Mouse (Mus musculus) limb, embryonic 12.5 days (tissue): ENCODE data around the gene Zdhhc6. TPM values are rescaled to one million over a fixed set of nuclear protein-coding genes. Genes with fewer than 3 reads are reported as not detected.

ENCODE experiments used
- ATAC-seq: fragments of 200-750 bp; cut with Nextera tagmentation; 2 replicates; pipeline ENCODE4 v1.8.0; 2017; ENCODE audit warnings: low read depth, moderate TSS enrichment; ENCODE audit not compliant: insufficient number of reproducible peaks, insufficient read depth, low FRiP score, low TSS enrichment
- H3K27ac ChIP-seq: fragments of 300-500 bp; sonication (generic); 2 replicates; pipeline ENCODE4 v1.5.1; 2016; ENCODE audit warnings: mild to moderate bottlenecking, moderate library complexity
- H3K27me3 ChIP-seq: fragments of 300-500 bp; sonication (generic); 2 replicates; pipeline ENCODE4 v1.6.1; 2016; ENCODE audit warnings: mild to moderate bottlenecking, moderate library complexity
- H3K36me3 ChIP-seq: fragments of 300-500 bp; sonication (generic); 2 replicates; pipeline ENCODE4 v1.6.1; 2016; ENCODE audit warnings: mild to moderate bottlenecking, moderate library complexity
- H3K4me1 ChIP-seq: fragments of 300-500 bp; sonication (generic); replicated peaks from 2 replicates; pipeline ENCODE4 v1.6.1; 2016
- H3K4me2 ChIP-seq: fragments of 300-500 bp; sonication (generic); 2 replicates; pipeline ENCODE4 v1.6.1; 2016; ENCODE audit warnings: mild to moderate bottlenecking, moderate library complexity
- H3K4me3 ChIP-seq: fragments of 300-500 bp; sonication (generic); replicated peaks from 2 replicates; pipeline ENCODE4 v1.5.1; 2016; ENCODE audit warnings: mild to moderate bottlenecking
- H3K9ac ChIP-seq: fragments of 300-500 bp; sonication (generic); replicated peaks from 2 replicates; pipeline ENCODE4 v1.6.1; 2016; ENCODE audit warnings: mild to moderate bottlenecking, moderate library complexity
- H3K9me3 ChIP-seq: fragments of 300-500 bp; sonication (generic); 2 replicates; pipeline ENCODE4 v1.6.1; 2016; ENCODE audit warnings: mild to moderate bottlenecking, moderate library complexity
- WGBS: fragments of 180-500 bp; shearing (Covaris S2); methylation state at CpG from one replicate; pipeline ENCODE4 v1.1.7; 2016; 5-methylcytosine and 5-hydroxymethylcytosine counted together
- polyA plus RNA-seq: library from polyadenylated mRNA; unstranded; fragments of >200 nt; fragmentation: Nextera tagmentation; extraction: Ambion mirVana; gene quantifications from 2 replicates; pipeline ENCODE4 v1.2.1, GENCODE M21; 2016

Zdhhc6 gene
- 96.6 and 98.9 TPM in 2 replicates for polyA plus RNA-seq

- Histone ChIP-seq H3K4me1 (peaks cover 21% of the 10 kb centered on the region), H3K36me3 (peaks cover 23% of the 10 kb centered on the region), H3K9me3 (no peaks in the 10 kb centered on the region), H3K27me3 (no peaks in the 10 kb centered on the region), H3K4me3 (peak within 1 kb of the TSS; percentile 87), H3K27ac (peak within 1 kb of the TSS; percentile 91), H3K4me2 (peak within 1 kb of the TSS; percentile 94), H3K9ac (peak within 1 kb of the TSS; percentile 85)
- peak; percentile 70 for ATAC-seq
- WGBS, result under 1% methylated on average over 60 of the region's 60 CpGs
Measured at GRCm38 (mm10) chr19:55315452-55316108, at the start of gene Zdhhc6. Gene Zdhhc6 (minus strand): TSS chr19:55316032.

- Histone ChIP-seq H3K9me3 (no peaks in the 10 kb centered on the region), H3K36me3 (no peaks in the 10 kb centered on the region), H3K9ac (no peak overlapping the region), H3K4me1 (no peaks in the 10 kb centered on the region), H3K27ac (no peak overlapping the region), H3K4me2 (no peak overlapping the region), H3K27me3 (no peaks in the 10 kb centered on the region), H3K4me3 (no peak overlapping the region)
- WGBS, result 93% methylated on average over 9 of the region's 9 CpGs
- no peak for ATAC-seq
Measured at GRCm38 (mm10) chr19:55362606-55363005, 46.8 kb upstream of the Zdhhc6 start.

- H3K27me3 ChIP-seq, result no peaks in the 10 kb centered on the region
- peaks cover 6% of the 10 kb centered on the region for H3K4me1 ChIP-seq
- H3K27ac ChIP-seq, result no peak overlapping the region
- peaks cover 4% of the 10 kb centered on the region; the same call in 1 of the 2 replicates for H3K36me3 ChIP-seq
- H3K9ac ChIP-seq, result no peak overlapping the region
- H3K4me2 ChIP-seq, result no peak overlapping the region
- ATAC-seq, result no peak
- 77% methylated on average over 9 of the region's 9 CpGs for WGBS
- H3K4me3 ChIP-seq, result no peak overlapping the region
- no peaks in the 10 kb centered on the region for H3K9me3 ChIP-seq
Measured at GRCm38 (mm10) chr19:55350673-55351378, 35.0 kb upstream of the Zdhhc6 start.

- no peak overlapping the region for H3K4me2 ChIP-seq
- WGBS, result 87% methylated on average over 3 of the region's 3 CpGs
- no peak overlapping the region for H3K27ac ChIP-seq
- no peak for ATAC-seq
- H3K4me1 ChIP-seq, result peaks cover 6% of the 10 kb centered on the region
- no peak overlapping the region for H3K4me3 ChIP-seq
- no peak overlapping the region for H3K9ac ChIP-seq
- no peaks in the 10 kb centered on the region for H3K9me3 ChIP-seq
- peaks cover 4% of the 10 kb centered on the region; the same call in 1 of the 2 replicates for H3K36me3 ChIP-seq
- no peaks in the 10 kb centered on the region for H3K27me3 ChIP-seq
Measured at GRCm38 (mm10) chr19:55348187-55348586, 32.4 kb upstream of the Zdhhc6 start.

GRCm38 (mm10) chr19:55343274-55343673 is 27.4 kb upstream of the Zdhhc6 start:
- Histone ChIP-seq H3K9ac (no peak overlapping the region), H3K4me1 (peaks cover 4% of the 10 kb centered on the region), H3K9me3 (no peaks in the 10 kb centered on the region), H3K27me3 (no peaks in the 10 kb centered on the region), H3K4me2 (no peak overlapping the region), H3K36me3 (no peaks in the 10 kb centered on the region), H3K4me3 (no peak overlapping the region), H3K27ac (no peak overlapping the region)
- ATAC-seq, result no peak
- 91% methylated on average over 9 of the region's 9 CpGs for WGBS

- Histone ChIP-seq H3K4me3 (no peak overlapping the region), H3K9ac (no peak overlapping the region), H3K4me1 (peaks cover 4% of the 10 kb centered on the region), H3K9me3 (no peaks in the 10 kb centered on the region), H3K27ac (no peak overlapping the region), H3K4me2 (no peak overlapping the region), H3K27me3 (no peaks in the 10 kb centered on the region), H3K36me3 (no peaks in the 10 kb centered on the region)
- 92% methylated on average over 7 of the region's 7 CpGs for WGBS
- ATAC-seq, result no peak
Measured at GRCm38 (mm10) chr19:55342423-55342822, 26.6 kb upstream of the Zdhhc6 start.

GRCm38 (mm10) chr19:55341377-55341776 is 25.5 kb upstream of the Zdhhc6 start:
- Histone ChIP-seq H3K4me2 (no peak overlapping the region), H3K36me3 (no peaks in the 10 kb centered on the region), H3K27me3 (no peaks in the 10 kb centered on the region), H3K9me3 (no peaks in the 10 kb centered on the region), H3K27ac (no peak overlapping the region), H3K9ac (no peak overlapping the region), H3K4me1 (peaks cover 4% of the 10 kb centered on the region), H3K4me3 (no peak overlapping the region)
- 79% methylated on average over 3 of the region's 3 CpGs for WGBS
- ATAC-seq, result no peak

GRCm38 (mm10) chr19:55340521-55340920 is 24.7 kb upstream of the Zdhhc6 start:
- WGBS, result 94% methylated on average over 6 of the region's 6 CpGs
- H3K36me3 ChIP-seq, result no peaks in the 10 kb centered on the region
- H3K9ac ChIP-seq, result no peak overlapping the region
- H3K27ac ChIP-seq, result no peak overlapping the region
- H3K4me2 ChIP-seq, result no peak overlapping the region
- peaks cover 4% of the 10 kb centered on the region for H3K4me1 ChIP-seq
- H3K9me3 ChIP-seq, result no peaks in the 10 kb centered on the region
- no peaks in the 10 kb centered on the region for H3K27me3 ChIP-seq
- no peak overlapping the region for H3K4me3 ChIP-seq
- no peak for ATAC-seq

- Histone ChIP-seq H3K27ac (no peak overlapping the region), H3K9me3 (no peaks in the 10 kb centered on the region), H3K27me3 (no peaks in the 10 kb centered on the region), H3K9ac (no peak overlapping the region), H3K4me3 (no peak overlapping the region), H3K36me3 (no peaks in the 10 kb centered on the region), H3K4me1 (peaks cover 4% of the 10 kb centered on the region), H3K4me2 (no peak overlapping the region)
- no peak for ATAC-seq
- 83% methylated on average over 10 of the region's 10 CpGs for WGBS
Measured at GRCm38 (mm10) chr19:55337664-55338063, 21.8 kb upstream of the Zdhhc6 start.

- H3K9ac ChIP-seq, result no peak overlapping the region
- no peak overlapping the region for H3K4me2 ChIP-seq
- ATAC-seq, result no peak
- WGBS, result 91% methylated on average over 9 of the region's 9 CpGs
- peaks cover 4% of the 10 kb centered on the region; the same call in 1 of the 2 replicates for H3K4me1 ChIP-seq
- no peaks in the 10 kb centered on the region; the same call in 1 of the 2 replicates for H3K36me3 ChIP-seq
- no peaks in the 10 kb centered on the region for H3K27me3 ChIP-seq
- H3K4me3 ChIP-seq, result no peak overlapping the region
- H3K27ac ChIP-seq, result no peak overlapping the region
- no peaks in the 10 kb centered on the region for H3K9me3 ChIP-seq
Measured at GRCm38 (mm10) chr19:55337066-55337465, 21.2 kb upstream of the Zdhhc6 start.

GRCm38 (mm10) chr19:55336441-55336840 is 20.6 kb upstream of the Zdhhc6 start:
- Histone ChIP-seq H3K27me3 (no peaks in the 10 kb centered on the region), H3K4me3 (no peak overlapping the region), H3K9me3 (no peaks in the 10 kb centered on the region), H3K9ac (no peak overlapping the region), H3K4me1 (no peaks in the 10 kb centered on the region), H3K4me2 (no peak overlapping the region), H3K27ac (no peak overlapping the region), H3K36me3 (peaks cover 5% of the 10 kb centered on the region)
- no peak for ATAC-seq
- 87% methylated on average over 12 of the region's 12 CpGs for WGBS
